Mouse (Mus musculus) erythroblast, embryonic 14.5 days (primary cell): Measurements from ENCODE around the gene Scn11a.

ENCODE experiments used
- GATA1 ChIP-seq: IDR thresholded peaks from 2 replicates; pipeline ENCODE4 v1.6.1; 2012; ENCODE audit warnings: low read length, inconsistent platforms, mixed read lengths
- TAL1 ChIP-seq: IDR thresholded peaks from 3 replicates; pipeline ENCODE4 v1.6.1; 2012; ENCODE audit warnings: low read length, inconsistent platforms, mixed read lengths

- TF ChIP-seq GATA1 = no peak
- no peak for TF ChIP-seq TAL1
Measured at GRCm38 (mm10) chr9:119719222-119719621, 106.0 kb downstream of the Scn11a start, which contains the start of gene Scn10a.
